8 mouse cellular contexts compared by ENCODE assay signal in the genomic region with DNA sequence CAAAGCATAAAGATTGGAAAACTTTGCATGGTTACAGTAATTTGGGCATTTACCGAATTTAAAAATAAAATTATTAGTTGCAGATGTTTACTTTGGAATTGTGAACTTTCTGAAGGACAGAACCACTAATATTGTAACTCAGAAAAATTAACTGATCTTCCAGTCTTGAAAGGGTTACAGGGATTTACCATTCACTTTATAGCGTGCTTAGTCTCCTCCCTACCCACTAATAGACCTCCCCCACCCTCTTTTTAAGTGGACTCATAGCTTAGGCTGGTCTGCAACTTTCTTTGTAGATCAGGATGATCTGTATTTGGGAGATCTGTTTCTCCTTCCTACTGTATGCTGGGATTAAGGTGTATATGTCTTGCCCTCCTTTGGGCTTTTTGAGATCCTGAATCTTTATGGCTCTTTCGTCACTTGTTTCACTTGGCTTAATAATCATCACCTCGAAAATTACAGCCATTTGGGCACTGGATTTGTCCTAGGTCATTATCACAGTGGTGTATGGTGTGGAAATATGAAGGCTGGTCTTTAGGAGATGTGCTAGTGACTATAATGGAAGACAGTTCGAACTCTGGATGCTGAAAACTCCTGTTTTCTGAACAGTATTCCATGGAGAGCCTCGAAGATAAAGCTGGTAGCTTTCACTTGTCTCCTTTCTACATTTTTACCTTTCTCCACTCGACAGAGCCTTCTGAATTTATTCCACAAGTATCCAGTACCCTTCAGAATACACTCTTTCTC. TPM values are rescaled to one million over a fixed set of nuclear protein-coding genes. Genes with fewer than 3 reads are reported as not detected.
DNase-seq lines count a peak whose midpoint lies in the region; ATAC-seq and TF ChIP-seq lines count a peak whose summit lies in the region.

No protein-coding gene starts in this region.

- no peak for TF ChIP-seq CTCF in bone marrow macrophage, adult 2 months (IDR thresholded peaks at IDR 0.05; ENCODE audit: low read depth, low read length)
- no peak for TF ChIP-seq CTCF in left cerebral cortex, adult 2 months (IDR thresholded peaks at IDR 0.05)

- no peaks in the 10 kb centered on the region for H3K27me3 ChIP-seq in heart, embryonic 14.5 days (ENCODE audit: control insufficient read depth, insufficient read depth, low read length)
- no peaks in the 10 kb centered on the region for H3K27me3 ChIP-seq in hindbrain, embryonic 15.5 days
- no peaks in the 10 kb centered on the region for H3K27me3 ChIP-seq in midbrain, embryonic 16.5 days (ENCODE audit: control insufficient read depth, insufficient read depth, low read depth, low read length)

- H3K36me3 ChIP-seq in heart, embryonic 14.5 days (ENCODE audit: control insufficient read depth, insufficient read depth, low read length), result no peaks in the 10 kb centered on the region
- no peaks in the 10 kb centered on the region for H3K36me3 ChIP-seq in hindbrain, embryonic 15.5 days
- no peaks in the 10 kb centered on the region for H3K36me3 ChIP-seq in midbrain, embryonic 16.5 days (ENCODE audit: control insufficient read depth, insufficient read depth, low read length)

- intact Hi-C loops in heart, postnatal 36 days (cut with DNase I), result no loop called here
- intact Hi-C loops in left cerebral cortex, adult 2 months (cut with DNase I), result loop anchor here (10.0 kb wide), 1 partner anchor 1711 kb away; no protein-coding TSS in a partner anchor

- H3K9ac ChIP-seq in heart, embryonic 14.5 days (ENCODE audit: low read length), result peak overlapping the region; percentile 78
- 0 out of 2 replicates have a peak overlapping the region, but pooled peaks have one; percentile 10 for H3K9ac ChIP-seq in hindbrain, embryonic 15.5 days
- no peak overlapping the region for H3K9ac ChIP-seq in midbrain, embryonic 16.5 days (ENCODE audit: low read depth, low read length)

- H3K9me3 ChIP-seq in heart, embryonic 14.5 days (ENCODE audit: control insufficient read depth, low read length), result no peaks in the 10 kb centered on the region
- H3K9me3 ChIP-seq in hindbrain, embryonic 15.5 days, result no peaks in the 10 kb centered on the region
- H3K9me3 ChIP-seq in midbrain, embryonic 16.5 days (replicated peaks; ENCODE audit: control insufficient read depth, low read length, poor library complexity, severe bottlenecking), result no peaks in the 10 kb centered on the region

- 23% methylated on average over 7 of the region's 7 CpGs for WGBS in heart, embryonic 14.5 days
- 20% methylated on average over 7 of the region's 7 CpGs for WGBS in hindbrain, embryonic 15.5 days
- WGBS in midbrain, embryonic 16.5 days, result 19% methylated on average over 7 of the region's 7 CpGs

- peak overlapping the region; percentile 8 to 48; a peak in 3 of 4 replicates for H3K4me3 ChIP-seq in heart, embryonic 14.5 days (ENCODE audit: control insufficient read depth in 1 of 2, insufficient read depth in 1 of 2, low read depth in 1 of 2, low read length in 2 of 2)
- peak overlapping the region; percentile 45 for H3K4me3 ChIP-seq in bone marrow macrophage, adult 2 months (ENCODE audit: insufficient read depth, low read length)
- peak overlapping the region; percentile 52 for H3K4me3 ChIP-seq in hindbrain, embryonic 15.5 days
- H3K4me3 ChIP-seq in midbrain, embryonic 16.5 days (ENCODE audit: low read depth, low read length), result no peak overlapping the region
- H3K4me3 ChIP-seq in left cerebral cortex, adult 2 months, result no peak overlapping the region

- DNase-seq in heart, postnatal 36 days, result no peak
- DNase-seq in right cerebral cortex, postnatal 14 days, result no peak
- no peak for DNase-seq in left cerebral cortex, adult 2 months (ENCODE audit: extremely low spot score in 1 of 2, low spot score in 2 of 2)

- H3K27ac ChIP-seq in heart, embryonic 14.5 days (replicated peaks in 1 of 2; ENCODE audit: control insufficient read depth in 1 of 2, insufficient read depth in 1 of 2, low read depth in 2 of 2, low read length in 2 of 2), result peak overlapping the region in 1 of 2 experiments; percentile 77; a peak in 1 of 4 replicates
- peak overlapping the region; percentile 55 for H3K27ac ChIP-seq in bone marrow macrophage, adult 2 months (ENCODE audit: insufficient read depth, low read depth, low read length)
- H3K27ac ChIP-seq in hindbrain, embryonic 15.5 days (replicated peaks), result no peak overlapping the region
- no peak overlapping the region for H3K27ac ChIP-seq in midbrain, embryonic 16.5 days (ENCODE audit: low read length)
- no peak overlapping the region for H3K27ac ChIP-seq in left cerebral cortex, adult 2 months

- H3K4me1 ChIP-seq in heart, embryonic 14.5 days (ENCODE audit: control insufficient read depth in 2 of 2, insufficient read depth in 2 of 2, low read length in 2 of 2), result peaks cover 5 to 30% of the 10 kb centered on the region in 2 experiments
- peaks cover 29% of the 10 kb centered on the region for H3K4me1 ChIP-seq in bone marrow macrophage, adult 2 months (ENCODE audit: control insufficient read depth, insufficient read depth, low read length)
- peaks cover 30% of the 10 kb centered on the region for H3K4me1 ChIP-seq in hindbrain, embryonic 15.5 days (replicated peaks)
- H3K4me1 ChIP-seq in midbrain, embryonic 16.5 days (ENCODE audit: control insufficient read depth, insufficient read depth, low read length), result peaks cover 27% of the 10 kb centered on the region

- no peak for ATAC-seq in heart, embryonic 14.5 days (ENCODE audit: insufficient number of reproducible peaks, insufficient read depth, low FRiP score, low read depth)
- no peak for ATAC-seq in hindbrain, embryonic 15.5 days (ENCODE audit: low FRiP score, low read depth)
- ATAC-seq in midbrain, embryonic 16.5 days, result no peak
- no peak for ATAC-seq in megakaryocyte progenitor cell, adult 5-6 weeks (replicated peaks; ENCODE audit: poor library complexity)

- H3K4me2 ChIP-seq in heart, embryonic 14.5 days (ENCODE audit: low read length), result peak overlapping the region; percentile 71
- H3K4me2 ChIP-seq in hindbrain, embryonic 15.5 days, result peak overlapping the region; percentile 89
- peak overlapping the region; percentile 17; the same call in 1 of the 2 replicates for H3K4me2 ChIP-seq in midbrain, embryonic 16.5 days (ENCODE audit: low read length)

- TF ChIP-seq POLR2A in bone marrow macrophage, adult 2 months (IDR thresholded peaks at IDR 0.05; ENCODE audit: borderline replicate concordance, low read depth, low read length), result no peak

RNA-seq across cellular contexts. Expression of a gene that starts 1.0 kb away (rescaled TPM):
- polyA plus RNA-seq in heart, embryonic 14.5 days (2014; fragmentation: Nextera tagmentation; extraction: Ambion mirVana), result 3.0 and 4.3 TPM in 2 replicates
- total RNA-seq in heart, postnatal 36 days (2021), result 1 to 10 TPM; 2.5 to 4.1 TPM
- polyA plus RNA-seq in bone marrow macrophage, adult 2 months (2012; ENCODE audit: insufficient read depth, insufficient read length, missing spikeins), result not detected in 2 replicates
- 0.85 and 1.2 TPM in 2 replicates for polyA plus RNA-seq in hindbrain, embryonic 15.5 days (2015; fragmentation: Nextera tagmentation; extraction: Ambion mirVana)
- polyA plus RNA-seq in midbrain, embryonic 16.5 days (2015; fragmentation: Nextera tagmentation; extraction: Ambion mirVana), result not detected in 2 replicates
- 1 to 10 TPM; 2.6 to 5.1 TPM for total RNA-seq in left cerebral cortex, adult 2 months (2021)
- total RNA-seq in megakaryocyte progenitor cell, adult 5-6 weeks (2015), result 212 and 246 TPM in 2 replicates
- 210 and 363 TPM in 2 replicates for total RNA-seq in megakaryocyte progenitor cell, adult 5-6 weeks (2017)

RNA-seq across cellular contexts. Expression of a gene that starts 2.5 kb away (rescaled TPM):
- 3.8 and 5.4 TPM in 2 replicates for polyA plus RNA-seq in heart, embryonic 14.5 days (2014; fragmentation: Nextera tagmentation; extraction: Ambion mirVana)
- total RNA-seq in heart, postnatal 36 days (2021), result 10 to 100 TPM; 14.1 to 19.0 TPM
- 42.5 and 76.9 TPM in 2 replicates for polyA plus RNA-seq in bone marrow macrophage, adult 2 months (2012; ENCODE audit: insufficient read depth, insufficient read length, missing spikeins)
- 0.82 and 2.1 TPM in 2 replicates for polyA plus RNA-seq in hindbrain, embryonic 15.5 days (2015; fragmentation: Nextera tagmentation; extraction: Ambion mirVana)
- not detected in 2 replicates for polyA plus RNA-seq in midbrain, embryonic 16.5 days (2015; fragmentation: Nextera tagmentation; extraction: Ambion mirVana)
- total RNA-seq in left cerebral cortex, adult 2 months (2021), result 1 to 10 TPM; 2.4 to 4.4 TPM
- 36.0 and 48.7 TPM in 2 replicates for total RNA-seq in megakaryocyte progenitor cell, adult 5-6 weeks (2015)
- 1,885 and 2,197 TPM in 2 replicates for total RNA-seq in megakaryocyte progenitor cell, adult 5-6 weeks (2017)

RNA-seq across cellular contexts. Expression of a gene that starts 5.4 kb away (rescaled TPM):
- 7.5 and 8.5 TPM in 2 replicates for polyA plus RNA-seq in heart, embryonic 14.5 days (2014; fragmentation: Nextera tagmentation; extraction: Ambion mirVana)
- 100 to 1,000 TPM; 268 to 283 TPM for total RNA-seq in heart, postnatal 36 days (2021)
- 2.5 and 3.1 TPM in 2 replicates for polyA plus RNA-seq in bone marrow macrophage, adult 2 months (2012; ENCODE audit: insufficient read depth, insufficient read length, missing spikeins)
- polyA plus RNA-seq in hindbrain, embryonic 15.5 days (2015; fragmentation: Nextera tagmentation; extraction: Ambion mirVana), result 1.7 and 2.7 TPM in 2 replicates
- polyA plus RNA-seq in midbrain, embryonic 16.5 days (2015; fragmentation: Nextera tagmentation; extraction: Ambion mirVana), result 1.5 and 3.0 TPM in 2 replicates
- total RNA-seq in left cerebral cortex, adult 2 months (2021), result 100 to 1,000 TPM; 289 to 340 TPM
- 57.4 and 61.0 TPM in 2 replicates for total RNA-seq in megakaryocyte progenitor cell, adult 5-6 weeks (2015)
- total RNA-seq in megakaryocyte progenitor cell, adult 5-6 weeks (2017), result 855 and 1,026 TPM in 2 replicates

RNA-seq across cellular contexts. Expression of a gene that starts 6.9 kb away (rescaled TPM):
- 0.65 and 0.66 TPM in 2 replicates for polyA plus RNA-seq in heart, embryonic 14.5 days (2014; fragmentation: Nextera tagmentation; extraction: Ambion mirVana)
- total RNA-seq in heart, postnatal 36 days (2021), result 1 to 10 TPM in 1 of 2 experiments, under 1 TPM in 1; 0.94 to 1.9 TPM
- 0.71 and 0.97 TPM in 2 replicates for polyA plus RNA-seq in bone marrow macrophage, adult 2 months (2012; ENCODE audit: insufficient read depth, insufficient read length, missing spikeins)
- polyA plus RNA-seq in hindbrain, embryonic 15.5 days (2015; fragmentation: Nextera tagmentation; extraction: Ambion mirVana), result 0.17 and 0.19 TPM in 2 replicates
- 0.27 TPM in 1 of 2 replicates, not detected in the other for polyA plus RNA-seq in midbrain, embryonic 16.5 days (2015; fragmentation: Nextera tagmentation; extraction: Ambion mirVana)
- total RNA-seq in left cerebral cortex, adult 2 months (2021), result under 1 TPM; 0.61 TPM
- 32.4 and 33.2 TPM in 2 replicates for total RNA-seq in megakaryocyte progenitor cell, adult 5-6 weeks (2015)
- 120 and 144 TPM in 2 replicates for total RNA-seq in megakaryocyte progenitor cell, adult 5-6 weeks (2017)

RNA-seq across cellular contexts. Expression of a gene that starts 7.6 kb away (rescaled TPM):
- 0.65 and 0.72 TPM in 2 replicates for polyA plus RNA-seq in heart, embryonic 14.5 days (2014; fragmentation: Nextera tagmentation; extraction: Ambion mirVana)
- total RNA-seq in heart, postnatal 36 days (2021), result 10 to 100 TPM in 1 of 2 experiments, 1 to 10 TPM in 1; 7.4 to 10.0 TPM
- polyA plus RNA-seq in bone marrow macrophage, adult 2 months (2012; ENCODE audit: insufficient read depth, insufficient read length, missing spikeins), result 0.80 TPM in 1 of 2 replicates, not detected in the other
- polyA plus RNA-seq in hindbrain, embryonic 15.5 days (2015; fragmentation: Nextera tagmentation; extraction: Ambion mirVana), result 0.21 and 0.62 TPM in 2 replicates
- not detected in 2 replicates for polyA plus RNA-seq in midbrain, embryonic 16.5 days (2015; fragmentation: Nextera tagmentation; extraction: Ambion mirVana)
- total RNA-seq in left cerebral cortex, adult 2 months (2021), result 10 to 100 TPM; 12.9 to 15.5 TPM
- total RNA-seq in megakaryocyte progenitor cell, adult 5-6 weeks (2015), result 40.7 and 44.7 TPM in 2 replicates
- total RNA-seq in megakaryocyte progenitor cell, adult 5-6 weeks (2017), result 86.8 and 176 TPM in 2 replicates

Comparison
In these comparisons a context has a peak if more than half of its experiments do, and no peak if none do; other contexts are left out.
1. H3K4me2 ChIP-seq: peak in every context shown above with its lines; median percentile 89 in hindbrain, embryonic 15.5 days; 71 in heart, embryonic 14.5 days; 17 in midbrain, embryonic 16.5 days.
2. H3K4me3 ChIP-seq: peak in heart, embryonic 14.5 days (2 of 2), bone marrow macrophage, adult 2 months (single experiment) and hindbrain, embryonic 15.5 days (single experiment); none in midbrain, embryonic 16.5 days (single experiment) and left cerebral cortex, adult 2 months (single experiment).